Mouse (Mus musculus): ENCODE results near the gene Cntnap2. TPM values are rescaled to one million over a fixed set of nuclear protein-coding genes. Genes with fewer than 3 reads are reported as not detected.

Gene Cntnap2
- polyA plus RNA-seq, 1 experiment from 2014 or later = 19.5 TPM

GRCm38 (mm10) chr6:46362156-46362555 lies 1303.0 kb downstream of the Cntnap2 start:
- H3K4me1 ChIP-seq (replicated peaks; ENCODE audit: control insufficient read depth, insufficient read depth, low read length) = no peaks in the 10 kb centered on the region
- H3K9me3 ChIP-seq (ENCODE audit: control insufficient read depth, low read length) = no peaks in the 10 kb centered on the region
- no peak overlapping the region for H3K9ac ChIP-seq (ENCODE audit: low read depth, low read length)
- DNase-seq (ENCODE audit: low spot score) = no peak
- H3K27ac ChIP-seq (ENCODE audit: low read depth, low read length) = no peak overlapping the region
- H3K36me3 ChIP-seq (ENCODE audit: control insufficient read depth, insufficient read depth, low read length) = no peaks in the 10 kb centered on the region
- H3K27me3 ChIP-seq (ENCODE audit: control insufficient read depth, insufficient read depth, low read length) = no peaks in the 10 kb centered on the region
- 85% methylated on average over 1 of the region's 1 CpGs for WGBS
- ATAC-seq (ENCODE audit: low FRiP score) = no peak
- H3K4me3 ChIP-seq (ENCODE audit: low read depth, low read length) = no peak overlapping the region
- no peak overlapping the region for H3K4me2 ChIP-seq (replicated peaks; ENCODE audit: low read depth, low read length)

DNA sequence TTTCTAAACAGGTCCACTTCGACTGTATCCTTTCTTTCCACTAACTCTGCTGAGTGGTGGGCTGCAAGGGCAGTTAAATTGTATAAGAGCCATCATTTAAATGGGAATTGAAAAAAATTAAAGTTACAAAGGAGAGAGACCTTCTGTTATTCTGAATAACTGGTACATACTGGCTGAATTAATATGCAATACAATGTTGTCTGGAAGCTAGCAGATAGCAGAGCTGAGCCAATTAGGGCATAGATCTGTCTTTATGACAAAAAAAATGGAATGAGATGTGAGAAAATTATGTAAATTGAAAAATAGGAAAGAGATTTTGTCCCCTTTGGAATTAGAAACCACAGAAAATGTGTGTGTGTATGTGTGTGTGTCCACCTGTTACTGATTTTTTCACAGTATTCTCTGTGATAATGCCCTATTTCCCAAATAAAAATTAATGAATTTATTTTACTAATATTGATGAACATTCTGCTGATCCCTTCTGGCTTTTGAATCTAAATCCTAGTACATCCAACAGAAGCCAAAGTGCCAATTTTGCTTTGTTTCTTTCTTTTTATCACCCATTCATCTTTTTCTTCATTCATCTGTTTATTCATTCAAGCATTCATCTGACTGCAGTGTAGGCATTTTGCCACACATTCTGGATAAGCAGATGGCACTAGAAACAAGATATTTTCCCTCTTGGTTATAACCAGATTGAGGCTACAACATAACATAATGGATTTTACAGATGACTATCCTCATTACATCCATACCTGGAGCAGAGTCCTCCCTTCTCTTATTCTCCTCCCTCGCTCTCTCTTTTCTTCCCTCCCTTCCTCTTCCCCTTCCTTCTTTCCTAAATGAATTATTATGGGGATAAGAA lies 1339.8 kb downstream of the Cntnap2 start:
- Histone ChIP-seq H3K9ac (ENCODE audit: low read depth, low read length) (no peak overlapping the region), H3K4me1 (replicated peaks; ENCODE audit: control insufficient read depth, insufficient read depth, low read length) (no peaks in the 10 kb centered on the region), H3K27me3 (ENCODE audit: control insufficient read depth, insufficient read depth, low read length) (no peaks in the 10 kb centered on the region), H3K27ac (ENCODE audit: low read depth, low read length) (no peak overlapping the region), H3K9me3 (ENCODE audit: control insufficient read depth, low read length) (no peaks in the 10 kb centered on the region), H3K4me3 (ENCODE audit: low read depth, low read length) (no peak overlapping the region), H3K4me2 (replicated peaks; ENCODE audit: low read depth, low read length) (no peak overlapping the region), H3K36me3 (ENCODE audit: control insufficient read depth, insufficient read depth, low read length) (no peaks in the 10 kb centered on the region)
- 80% methylated on average over 2 of the region's 2 CpGs for WGBS
- no peak for ATAC-seq (ENCODE audit: low FRiP score)
- DNase-seq (ENCODE audit: low spot score) = no peak

GRCm38 (mm10) chr6:46414154-46414553 lies 1355.0 kb downstream of the Cntnap2 start:
- DNase-seq (ENCODE audit: low spot score) (no peak), ATAC-seq (ENCODE audit: low FRiP score) (peak; percentile 64; the same call in 1 of the 2 replicates)
- no peak overlapping the region for H3K4me2 ChIP-seq (replicated peaks; ENCODE audit: low read depth, low read length)

GRCm38 (mm10) chr6:46414562-46414961 lies 1355.4 kb downstream of the Cntnap2 start:
- Histone ChIP-seq H3K27ac (ENCODE audit: low read depth, low read length) (no peak overlapping the region), H3K9me3 (ENCODE audit: control insufficient read depth, low read length) (no peaks in the 10 kb centered on the region), H3K27me3 (ENCODE audit: control insufficient read depth, insufficient read depth, low read length) (no peaks in the 10 kb centered on the region), H3K36me3 (ENCODE audit: control insufficient read depth, insufficient read depth, low read length) (no peaks in the 10 kb centered on the region), H3K4me1 (replicated peaks; ENCODE audit: control insufficient read depth, insufficient read depth, low read length) (no peaks in the 10 kb centered on the region), H3K4me3 (ENCODE audit: low read depth, low read length) (no peak overlapping the region), H3K4me2 (replicated peaks; ENCODE audit: low read depth, low read length) (no peak overlapping the region), H3K9ac (ENCODE audit: low read depth, low read length) (no peak overlapping the region)
- DNase-seq (ENCODE audit: low spot score) = no peak
- WGBS = 82% methylated on average over 4 of the region's 4 CpGs
- ATAC-seq (ENCODE audit: low FRiP score) = peak; percentile 33; the same call in 1 of the 2 replicates

More at GRCm38 (mm10) chr6:46414154-46414553, 1355.0 kb downstream of the Cntnap2 start:
- Histone ChIP-seq H3K4me3 (ENCODE audit: low read depth, low read length) (no peak overlapping the region), H3K36me3 (ENCODE audit: control insufficient read depth, insufficient read depth, low read length) (no peaks in the 10 kb centered on the region), H3K9ac (ENCODE audit: low read depth, low read length) (no peak overlapping the region), H3K27me3 (ENCODE audit: control insufficient read depth, insufficient read depth, low read length) (no peaks in the 10 kb centered on the region), H3K4me1 (replicated peaks; ENCODE audit: control insufficient read depth, insufficient read depth, low read length) (no peaks in the 10 kb centered on the region), H3K27ac (ENCODE audit: low read depth, low read length) (no peak overlapping the region), H3K9me3 (ENCODE audit: control insufficient read depth, low read length) (no peaks in the 10 kb centered on the region)

GRCm38 (mm10) chr6:46419827-46420226 lies 1360.7 kb downstream of the Cntnap2 start:
- H3K36me3 ChIP-seq (ENCODE audit: control insufficient read depth, insufficient read depth, low read length) = no peaks in the 10 kb centered on the region
- ATAC-seq (ENCODE audit: low FRiP score) = no peak
- H3K4me3 ChIP-seq (ENCODE audit: low read depth, low read length) = no peak overlapping the region
- no peak overlapping the region for H3K4me2 ChIP-seq (replicated peaks; ENCODE audit: low read depth, low read length)
- no peak overlapping the region for H3K27ac ChIP-seq (ENCODE audit: low read depth, low read length)
- H3K27me3 ChIP-seq (ENCODE audit: control insufficient read depth, insufficient read depth, low read length) = no peaks in the 10 kb centered on the region
- H3K9ac ChIP-seq (ENCODE audit: low read depth, low read length) = no peak overlapping the region
- H3K4me1 ChIP-seq (replicated peaks; ENCODE audit: control insufficient read depth, insufficient read depth, low read length) = no peaks in the 10 kb centered on the region
- no peak for DNase-seq (ENCODE audit: low spot score)
- H3K9me3 ChIP-seq (ENCODE audit: control insufficient read depth, low read length) = no peaks in the 10 kb centered on the region

DNA sequence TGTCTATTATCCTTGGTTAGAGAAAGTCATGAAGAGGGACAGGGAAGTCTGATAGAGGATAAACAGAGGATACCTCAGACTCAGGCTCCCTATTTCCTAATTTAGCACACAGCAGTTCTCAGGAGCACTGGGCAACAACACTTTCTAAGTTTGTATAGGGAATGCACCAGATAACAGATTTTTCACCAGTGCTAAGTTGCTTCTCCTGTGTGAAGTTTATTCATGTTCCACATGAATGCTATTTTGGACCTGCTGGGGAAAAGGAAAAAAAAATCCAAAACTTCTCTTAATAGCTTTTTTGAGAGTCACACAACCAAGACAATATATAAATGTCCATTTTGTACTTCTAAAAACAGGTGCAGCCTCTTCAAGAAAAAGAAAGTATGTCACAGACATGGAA lies 1361.2 kb downstream of the Cntnap2 start:
- Histone ChIP-seq H3K9ac (ENCODE audit: low read depth, low read length) (no peak overlapping the region), H3K4me1 (replicated peaks; ENCODE audit: control insufficient read depth, insufficient read depth, low read length) (no peaks in the 10 kb centered on the region), H3K27ac (ENCODE audit: low read depth, low read length) (no peak overlapping the region), H3K9me3 (ENCODE audit: control insufficient read depth, low read length) (no peaks in the 10 kb centered on the region), H3K4me2 (replicated peaks; ENCODE audit: low read depth, low read length) (no peak overlapping the region), H3K27me3 (ENCODE audit: control insufficient read depth, insufficient read depth, low read length) (no peaks in the 10 kb centered on the region), H3K36me3 (ENCODE audit: control insufficient read depth, insufficient read depth, low read length) (no peaks in the 10 kb centered on the region), H3K4me3 (ENCODE audit: low read depth, low read length) (no peak overlapping the region)
- ATAC-seq (ENCODE audit: low FRiP score) (no peak), DNase-seq (ENCODE audit: low spot score) (no peak)

DNA sequence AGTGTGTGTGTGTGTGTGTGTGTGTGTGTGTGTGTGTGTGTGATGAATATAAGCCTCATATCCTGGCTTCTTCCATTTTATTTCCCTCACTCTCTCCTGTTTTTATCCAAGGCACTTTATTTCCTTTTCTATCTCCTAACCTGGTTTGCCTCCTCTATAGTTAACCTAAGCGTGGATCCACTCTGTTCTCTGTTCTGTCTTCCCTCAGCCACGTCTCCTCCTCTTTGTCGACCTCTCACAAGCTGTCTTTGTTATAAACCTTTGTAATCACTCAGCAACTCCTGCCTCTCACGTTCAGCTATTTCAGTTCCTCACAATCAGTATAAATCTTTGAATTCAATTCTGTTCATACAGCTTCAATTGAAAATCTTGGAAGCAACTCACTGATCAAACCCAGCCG lies 1369.1 kb downstream of the Cntnap2 start:
- H3K36me3 ChIP-seq (ENCODE audit: control insufficient read depth, insufficient read depth, low read length) = no peaks in the 10 kb centered on the region
- DNase-seq (ENCODE audit: low spot score) (no peak), ATAC-seq (ENCODE audit: low FRiP score) (no peak)
- H3K9ac ChIP-seq (ENCODE audit: low read depth, low read length) = no peak overlapping the region
- 51% methylated on average over 5 of the region's 5 CpGs for WGBS
- no peak overlapping the region for H3K4me2 ChIP-seq (replicated peaks; ENCODE audit: low read depth, low read length)
- no peak overlapping the region for H3K4me3 ChIP-seq (ENCODE audit: low read depth, low read length)
- H3K27ac ChIP-seq (ENCODE audit: low read depth, low read length) = no peak overlapping the region
- H3K27me3 ChIP-seq (ENCODE audit: control insufficient read depth, insufficient read depth, low read length) = no peaks in the 10 kb centered on the region
- no peaks in the 10 kb centered on the region for H3K9me3 ChIP-seq (ENCODE audit: control insufficient read depth, low read length)
- no peaks in the 10 kb centered on the region for H3K4me1 ChIP-seq (replicated peaks; ENCODE audit: control insufficient read depth, insufficient read depth, low read length)

DNA sequence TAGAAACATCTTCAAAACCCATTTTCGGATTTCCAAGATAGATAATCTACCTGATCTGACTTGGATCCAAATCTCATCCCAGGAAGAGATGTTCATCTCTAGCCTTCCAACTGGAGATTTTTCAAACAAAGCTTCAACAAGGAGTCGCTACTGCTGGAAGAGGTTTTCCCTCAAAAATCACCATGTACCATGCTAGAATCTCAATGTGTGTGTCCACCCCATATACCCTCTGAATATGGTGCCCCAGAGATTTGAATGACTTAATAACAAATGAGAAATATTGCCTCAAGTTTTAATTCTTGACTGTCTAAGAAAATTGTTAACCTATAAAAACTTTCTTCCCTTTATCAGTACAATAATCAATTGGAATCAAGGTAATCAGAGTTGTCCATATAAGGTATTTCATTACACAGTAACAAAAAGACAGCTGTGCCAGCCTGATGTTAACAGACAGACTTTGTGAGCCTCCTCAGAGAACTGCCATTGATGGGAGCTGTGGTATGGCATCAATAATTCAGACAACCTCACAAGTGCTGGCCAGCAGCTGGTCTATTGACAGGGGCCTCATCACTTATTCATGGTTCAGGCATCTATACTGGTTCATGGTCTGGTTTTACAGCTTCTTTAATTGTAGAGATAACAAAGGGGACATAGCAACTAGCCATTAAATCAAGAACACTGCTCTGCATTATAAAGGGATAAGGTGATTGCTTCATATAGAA lies 1391.9 kb downstream of the Cntnap2 start:
- DNase-seq (ENCODE audit: low spot score) (peak; percentile 36), ATAC-seq (ENCODE audit: low FRiP score) (peak; percentile 93)
- Histone ChIP-seq H3K9me3 (ENCODE audit: control insufficient read depth, low read length) (no peaks in the 10 kb centered on the region), H3K9ac (ENCODE audit: low read depth, low read length) (no peak overlapping the region), H3K4me2 (replicated peaks; ENCODE audit: low read depth, low read length) (no peak overlapping the region), H3K36me3 (ENCODE audit: control insufficient read depth, insufficient read depth, low read length) (no peaks in the 10 kb centered on the region), H3K27ac (ENCODE audit: low read depth, low read length) (no peak overlapping the region), H3K4me3 (ENCODE audit: low read depth, low read length) (no peak overlapping the region), H3K27me3 (ENCODE audit: control insufficient read depth, insufficient read depth, low read length) (no peaks in the 10 kb centered on the region), H3K4me1 (replicated peaks; ENCODE audit: control insufficient read depth, insufficient read depth, low read length) (no peaks in the 10 kb centered on the region)
- WGBS = 87% methylated on average over 2 of the region's 2 CpGs

- no peak overlapping the region for H3K4me2 ChIP-seq (replicated peaks; ENCODE audit: low read depth, low read length)
- H3K9ac ChIP-seq (ENCODE audit: low read depth, low read length) = no peak overlapping the region
- DNase-seq (ENCODE audit: low spot score) (peak; percentile 1), ATAC-seq (ENCODE audit: low FRiP score) (no peak)
- no peaks in the 10 kb centered on the region for H3K27me3 ChIP-seq (ENCODE audit: control insufficient read depth, insufficient read depth, low read length)
- H3K36me3 ChIP-seq (ENCODE audit: control insufficient read depth, insufficient read depth, low read length) = no peaks in the 10 kb centered on the region
- 70% methylated on average over 4 of the region's 4 CpGs for WGBS
- H3K4me1 ChIP-seq (replicated peaks; ENCODE audit: control insufficient read depth, insufficient read depth, low read length) = no peaks in the 10 kb centered on the region
- no peak overlapping the region for H3K4me3 ChIP-seq (ENCODE audit: low read depth, low read length)
- H3K27ac ChIP-seq (ENCODE audit: low read depth, low read length) = no peak overlapping the region
- no peaks in the 10 kb centered on the region for H3K9me3 ChIP-seq (ENCODE audit: control insufficient read depth, low read length)
Observed at GRCm38 (mm10) chr6:46472683-46473082, 1413.5 kb downstream of the Cntnap2 start.

Data from hindbrain, embryonic 11.5 days (tissue).